Mouse (Mus musculus): ENCODE measurements at regions not wholly inside any gene's neighbourhood (a gene's known extent, or its start where the extent isn't known, plus 50 kb on each side); places are given as distances from the start of the nearest gene placed in this dataset.

DNA sequence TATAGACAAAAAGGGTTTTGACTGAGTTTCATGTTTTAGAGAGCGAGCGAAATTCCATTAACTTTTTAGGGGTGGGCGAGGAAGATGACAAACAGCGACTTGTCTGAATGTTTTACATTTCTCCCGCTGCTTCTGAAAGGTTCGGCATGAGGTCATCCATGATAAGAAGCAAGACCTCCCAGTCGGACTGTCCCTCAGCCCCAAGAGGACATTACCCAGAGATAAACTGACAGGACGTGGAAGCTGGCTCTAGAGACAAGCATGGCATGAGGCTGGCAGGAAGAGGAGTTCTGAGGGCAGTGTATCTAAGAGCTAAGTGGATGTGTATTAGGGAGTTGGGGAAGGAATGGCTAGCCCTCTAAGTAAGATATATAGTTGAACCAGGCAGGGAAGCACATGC lies 104.5 kb upstream of the Pkdcc start:
- TF ChIP-seq CTCF (IDR thresholded peaks at IDR 0.05; ENCODE audit: low read depth) (no peak), EP300 (IDR thresholded peaks at IDR 0.05; ENCODE audit: low read depth) (no peak)

Data from liver, postnatal 0 days (tissue).